Mouse (Mus musculus): ENCODE results near the gene Gm47289.
A peak's percentile ranks its signal among the peaks of the same experiment; 100 is the strongest.

The Gm47289 gene

GRCm38 (mm10) chr9:119160689-119161088, 1.7 kb downstream of the Gm47289 start:
- DNase-seq = no peak

GRCm38 (mm10) chr9:119164743-119165142, 5.8 kb downstream of the Gm47289 start:
- DNase-seq = no peak

- no peak for DNase-seq
Observed at GRCm38 (mm10) chr9:119165548-119165947, 6.6 kb downstream of the Gm47289 start.

- DNase-seq = no peak
Observed at GRCm38 (mm10) chr9:119167608-119168007, 8.6 kb downstream of the Gm47289 start.

GRCm38 (mm10) chr9:119179292-119179691, 20.3 kb downstream of the Gm47289 start:
- no peak for DNase-seq

- DNase-seq = no peak
Observed at GRCm38 (mm10) chr9:119181241-119181728, 22.3 kb downstream of the Gm47289 start.

- DNase-seq = peak; percentile 19 to 37
Observed at GRCm38 (mm10) chr9:119192202-119192990, 33.4 kb downstream of the Gm47289 start.

GRCm38 (mm10) chr9:119199151-119199861, 40.3 kb downstream of the Gm47289 start:
- no peak for DNase-seq

- DNase-seq = no peak
Observed at GRCm38 (mm10) chr9:119201653-119202052, 42.7 kb downstream of the Gm47289 start.

- DNase-seq = no peak
Observed at GRCm38 (mm10) chr9:119203617-119204016, 44.7 kb downstream of the Gm47289 start.

- DNase-seq = no peak
Observed at GRCm38 (mm10) chr9:119205756-119206155, 46.8 kb downstream of the Gm47289 start.

GRCm38 (mm10) chr9:119206666-119207065, 47.7 kb downstream of the Gm47289 start:
- no peak for DNase-seq

- no peak for DNase-seq
Observed at GRCm38 (mm10) chr9:119207113-119207512, 48.2 kb downstream of the Gm47289 start.

- no peak for DNase-seq
Observed at GRCm38 (mm10) chr9:119208998-119209397, 50.0 kb downstream of the Gm47289 start, which contains the start of gene Slc22a13. TSS of gene Slc22a13 (minus strand) at chr9:119209098.
